Mouse (Mus musculus) limb, embryonic 12.5 days (tissue): ENCODE measurements around the gene Sod2. TPM values are rescaled to one million over a fixed set of nuclear protein-coding genes. Genes with fewer than 3 reads are reported as not detected.
"Not testable (repeated sequence)": the region's sequence is repeated elsewhere in the genome, so short reads cannot be mapped to it uniquely, and the experiment has no call there.

ENCODE experiments used
- ATAC-seq: fragments of 200-750 bp; cut with Nextera tagmentation; 2 replicates; pipeline ENCODE4 v1.8.0; 2017; ENCODE audit warnings: low read depth, moderate TSS enrichment; ENCODE audit not compliant: insufficient number of reproducible peaks, insufficient read depth, low FRiP score, low TSS enrichment
- H3K27ac ChIP-seq: fragments of 300-500 bp; sonication (generic); 2 replicates; pipeline ENCODE4 v1.5.1; 2016; ENCODE audit warnings: mild to moderate bottlenecking, moderate library complexity
- H3K27me3 ChIP-seq: fragments of 300-500 bp; sonication (generic); 2 replicates; pipeline ENCODE4 v1.6.1; 2016; ENCODE audit warnings: mild to moderate bottlenecking, moderate library complexity
- H3K36me3 ChIP-seq: fragments of 300-500 bp; sonication (generic); 2 replicates; pipeline ENCODE4 v1.6.1; 2016; ENCODE audit warnings: mild to moderate bottlenecking, moderate library complexity
- H3K4me1 ChIP-seq: fragments of 300-500 bp; sonication (generic); replicated peaks from 2 replicates; pipeline ENCODE4 v1.6.1; 2016
- H3K4me2 ChIP-seq: fragments of 300-500 bp; sonication (generic); 2 replicates; pipeline ENCODE4 v1.6.1; 2016; ENCODE audit warnings: mild to moderate bottlenecking, moderate library complexity
- H3K4me3 ChIP-seq: fragments of 300-500 bp; sonication (generic); replicated peaks from 2 replicates; pipeline ENCODE4 v1.5.1; 2016; ENCODE audit warnings: mild to moderate bottlenecking
- H3K9ac ChIP-seq: fragments of 300-500 bp; sonication (generic); replicated peaks from 2 replicates; pipeline ENCODE4 v1.6.1; 2016; ENCODE audit warnings: mild to moderate bottlenecking, moderate library complexity
- H3K9me3 ChIP-seq: fragments of 300-500 bp; sonication (generic); 2 replicates; pipeline ENCODE4 v1.6.1; 2016; ENCODE audit warnings: mild to moderate bottlenecking, moderate library complexity
- WGBS: fragments of 180-500 bp; shearing (Covaris S2); methylation state at CpG from one replicate; pipeline ENCODE4 v1.1.7; 2016; 5-methylcytosine and 5-hydroxymethylcytosine counted together
- polyA plus RNA-seq: library from polyadenylated mRNA; unstranded; fragments of >200 nt; fragmentation: Nextera tagmentation; extraction: Ambion mirVana; gene quantifications from 2 replicates; pipeline ENCODE4 v1.2.1, GENCODE M21; 2016

Gene Sod2
- polyA plus RNA-seq: 94.3 and 95.6 TPM in 2 replicates

DNA sequence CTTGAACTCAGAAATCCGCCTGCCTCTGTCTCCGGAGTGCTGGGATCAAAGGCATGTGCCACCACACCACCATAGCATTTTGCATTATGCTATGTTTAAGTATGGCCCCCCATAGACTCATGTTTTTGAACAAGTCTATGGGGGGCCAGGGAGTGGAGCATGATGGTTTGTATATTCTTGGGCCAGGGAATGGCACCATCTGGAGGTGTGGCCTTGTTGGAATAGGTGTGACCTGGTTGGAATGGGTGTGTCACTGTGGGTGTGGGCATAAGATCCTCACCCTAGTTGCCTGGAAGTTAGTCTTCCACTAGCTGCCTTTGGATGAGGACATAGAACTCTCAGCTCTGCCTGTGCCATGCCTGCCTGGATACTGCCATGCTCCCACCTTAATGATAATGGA is at the start of gene Sod2:
Gene Sod2 (plus strand): TSS at position 301 of the 400 bp plus-strand sequence.
- not testable (repeated sequence) for H3K9me3 ChIP-seq, H3K27me3 ChIP-seq, H3K36me3 ChIP-seq, ATAC-seq
- Histone ChIP-seq H3K9ac (peak within 1 kb of the TSS; percentile 79; the same call in 1 of the 2 replicates), H3K27ac (peak within 1 kb of the TSS; percentile 82), H3K4me2 (peak within 1 kb of the TSS; percentile 81), H3K4me3 (peak within 1 kb of the TSS; percentile 84), H3K4me1 (peaks cover 14% of the 10 kb centered on the region)
- 97% methylated on average over 2 of the region's 2 CpGs for WGBS

DNA sequence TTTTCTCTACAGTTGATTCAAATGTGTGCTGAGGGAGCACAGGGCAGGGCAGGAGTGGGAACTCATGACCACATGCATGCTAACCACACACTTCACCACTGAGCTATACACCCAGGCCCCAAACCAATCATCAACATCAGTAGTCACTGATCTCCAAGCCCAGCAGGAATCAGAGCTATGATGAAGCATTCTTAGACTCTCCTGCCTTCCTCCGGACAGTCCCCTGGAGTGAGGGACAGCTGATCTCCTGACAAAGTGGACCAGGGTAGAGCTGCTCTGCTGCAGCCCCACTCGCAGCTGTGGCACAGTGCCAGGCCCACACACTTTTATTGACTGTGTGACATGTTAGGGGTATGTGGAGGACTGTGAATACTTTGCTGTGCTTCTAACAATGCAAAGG is 47.3 kb upstream of the Sod2 start:
- peak overlapping the region; percentile 51 for H3K4me2 ChIP-seq
- peaks cover 24% of the 10 kb centered on the region for H3K36me3 ChIP-seq
- H3K9ac ChIP-seq, ATAC-seq, H3K9me3 ChIP-seq, H3K4me1 ChIP-seq, H3K27ac ChIP-seq, H3K27me3 ChIP-seq: not testable (repeated sequence)
- H3K4me3 ChIP-seq: peak overlapping the region; percentile 30; the same call in 1 of the 2 replicates
- WGBS: 48% methylated on average over 2 of the region's 2 CpGs

DNA sequence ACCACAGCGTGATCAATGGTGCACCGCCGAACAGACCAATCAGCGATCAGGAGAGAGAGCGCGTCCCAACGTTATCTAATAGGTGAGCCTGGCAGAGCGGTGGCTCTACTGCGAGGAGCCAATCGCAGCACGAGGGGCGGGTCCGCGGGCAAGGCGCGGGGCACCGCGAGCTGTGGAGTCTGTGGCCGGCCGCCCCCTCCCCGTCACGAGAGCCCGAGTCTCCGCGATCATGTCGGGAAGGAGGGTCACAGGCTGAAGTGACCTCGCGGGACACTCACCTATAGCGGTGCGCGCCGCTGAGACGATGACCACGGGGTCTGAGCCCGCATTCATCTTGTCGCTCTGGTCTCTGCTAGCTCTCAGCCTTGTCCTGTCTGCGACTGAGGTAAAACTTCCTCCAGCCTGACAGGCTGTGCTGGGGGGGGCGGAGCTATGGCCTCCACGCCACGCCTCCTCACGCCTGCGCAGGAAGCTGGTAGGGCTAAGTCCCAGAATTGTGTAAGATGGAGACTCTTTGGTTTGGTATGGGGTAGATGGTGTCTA is 46.2 kb upstream of the Sod2 start, which contains the start of gene Acat2:
Gene Acat2 (minus strand): TSS at position 417 of the 543 bp plus-strand sequence.
- Histone ChIP-seq H3K4me1 (peaks cover 7% of the 10 kb centered on the region), H3K27me3 (no peaks in the 10 kb centered on the region), H3K4me3 (peak within 1 kb of the TSS; percentile 68), H3K9ac (peak within 1 kb of the TSS; percentile 57), H3K4me2 (peak within 1 kb of the TSS; percentile 70), H3K36me3 (peaks cover 25% of the 10 kb centered on the region), H3K27ac (peak within 1 kb of the TSS; percentile 87), H3K9me3 (no peaks in the 10 kb centered on the region)
- ATAC-seq: peak; percentile 98
- 1% methylated on average over 42 of the region's 42 CpGs for WGBS

DNA sequence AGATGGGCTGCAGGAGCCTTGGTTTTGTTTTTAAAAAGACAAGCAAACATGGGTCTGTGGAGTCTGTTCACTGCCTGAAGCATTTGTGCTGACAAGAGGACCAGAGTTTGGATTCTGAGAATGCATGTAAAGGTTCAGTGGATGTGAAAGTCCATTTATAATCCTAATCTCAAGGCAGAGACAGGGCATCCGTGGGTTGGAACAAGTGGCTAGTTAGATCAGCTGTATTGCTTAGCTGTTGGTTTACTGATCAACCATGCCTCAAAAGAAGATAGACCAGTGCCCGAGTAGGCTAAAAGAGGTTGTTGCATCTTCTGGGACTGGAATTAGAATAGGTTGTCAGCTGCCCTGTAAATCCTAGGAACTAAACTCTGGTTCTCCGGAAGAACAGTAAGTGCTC is 43.2 kb upstream of the Sod2 start:
- Histone ChIP-seq H3K9me3 (no peaks in the 10 kb centered on the region), H3K27ac (no peak overlapping the region), H3K4me3 (no peak overlapping the region), H3K27me3 (no peaks in the 10 kb centered on the region), H3K4me2 (no peak overlapping the region), H3K4me1 (peaks cover 7% of the 10 kb centered on the region), H3K9ac (no peak overlapping the region), H3K36me3 (peaks cover 34% of the 10 kb centered on the region)
- 87% methylated on average over 3 of the region's 3 CpGs for WGBS
- ATAC-seq: no peak

DNA sequence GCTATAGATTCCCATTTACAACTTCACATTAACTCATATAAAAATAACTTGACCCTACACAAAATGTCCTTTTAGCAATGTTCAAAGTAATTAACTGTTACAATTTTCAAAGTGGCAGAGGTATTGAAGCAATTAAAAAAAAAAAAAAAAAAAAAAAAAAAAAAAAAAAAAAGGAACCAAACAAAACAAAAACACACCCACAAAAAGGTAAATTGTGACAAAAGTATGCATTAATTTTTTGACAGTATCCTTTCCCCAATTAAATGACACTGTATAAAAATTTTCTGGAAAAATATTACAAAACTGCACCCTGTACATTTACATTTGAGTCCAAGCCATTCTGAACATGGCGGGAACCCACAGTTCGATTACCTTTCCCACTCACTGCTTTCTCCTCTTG is 39.5 kb upstream of the Sod2 start:
- no peak overlapping the region for H3K9ac ChIP-seq
- H3K27ac ChIP-seq: no peak overlapping the region
- H3K9me3 ChIP-seq: no peaks in the 10 kb centered on the region
- H3K4me2 ChIP-seq: no peak overlapping the region
- H3K27me3 ChIP-seq: no peaks in the 10 kb centered on the region
- H3K4me1 ChIP-seq: no peaks in the 10 kb centered on the region
- 87% methylated on average over 2 of the region's 2 CpGs for WGBS
- peaks cover 53% of the 10 kb centered on the region for H3K36me3 ChIP-seq
- H3K4me3 ChIP-seq: no peak overlapping the region
- no peak for ATAC-seq

DNA sequence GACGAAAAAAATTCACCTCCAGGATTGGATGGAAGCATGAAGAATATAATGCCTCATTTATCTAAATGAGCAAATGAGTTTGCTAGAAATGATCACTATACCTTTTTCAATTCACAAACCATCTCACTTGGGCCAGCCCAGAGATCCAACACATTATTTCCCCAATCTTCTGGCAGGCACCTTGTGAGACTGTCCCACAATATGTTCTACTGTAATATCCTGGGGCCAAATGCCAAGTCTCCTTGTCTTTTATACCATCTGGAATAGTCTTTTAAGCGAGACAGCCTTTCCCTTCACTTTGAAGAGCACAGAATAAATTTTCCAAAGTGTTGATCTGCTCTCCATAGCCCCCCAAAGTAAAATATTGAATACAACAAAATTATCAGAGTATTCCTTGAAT is 32.8 kb upstream of the Sod2 start:
- Histone ChIP-seq H3K4me1 (no peaks in the 10 kb centered on the region), H3K27me3 (no peaks in the 10 kb centered on the region), H3K9ac (no peak overlapping the region), H3K27ac (no peak overlapping the region), H3K36me3 (peaks cover 67% of the 10 kb centered on the region), H3K4me3 (no peak overlapping the region), H3K4me2 (no peak overlapping the region), H3K9me3 (no peaks in the 10 kb centered on the region)
- 87% methylated on average over 2 of the region's 2 CpGs for WGBS
- ATAC-seq: no peak

DNA sequence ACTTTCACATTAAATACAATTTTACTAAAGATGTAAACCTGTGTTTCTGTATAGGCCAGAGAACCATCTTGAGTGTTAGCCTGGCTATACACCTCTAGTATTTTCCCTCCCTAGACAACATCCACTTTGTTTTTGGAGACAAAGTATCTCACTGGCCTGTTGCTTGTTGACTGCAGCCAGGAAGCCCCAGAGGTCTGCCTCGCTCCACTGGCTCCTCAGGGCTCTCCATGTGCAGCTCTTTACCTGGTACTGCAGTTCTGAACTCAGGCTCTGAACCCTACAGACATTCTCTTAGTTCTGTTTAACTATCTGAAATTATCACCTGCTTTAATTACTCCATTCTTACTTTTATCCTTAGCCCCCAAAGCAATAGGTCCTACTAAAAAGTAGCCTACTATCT is 28.1 kb upstream of the Sod2 start:
- no peaks in the 10 kb centered on the region for H3K4me1 ChIP-seq
- H3K4me3 ChIP-seq: no peak overlapping the region
- H3K9ac ChIP-seq: no peak overlapping the region
- no peak for ATAC-seq
- no peaks in the 10 kb centered on the region for H3K27me3 ChIP-seq
- no peak overlapping the region for H3K4me2 ChIP-seq
- H3K27ac ChIP-seq: no peak overlapping the region
- 100% methylated on average over 1 of the region's 1 CpGs for WGBS
- H3K36me3 ChIP-seq: peaks cover 79% of the 10 kb centered on the region
- no peaks in the 10 kb centered on the region for H3K9me3 ChIP-seq

DNA sequence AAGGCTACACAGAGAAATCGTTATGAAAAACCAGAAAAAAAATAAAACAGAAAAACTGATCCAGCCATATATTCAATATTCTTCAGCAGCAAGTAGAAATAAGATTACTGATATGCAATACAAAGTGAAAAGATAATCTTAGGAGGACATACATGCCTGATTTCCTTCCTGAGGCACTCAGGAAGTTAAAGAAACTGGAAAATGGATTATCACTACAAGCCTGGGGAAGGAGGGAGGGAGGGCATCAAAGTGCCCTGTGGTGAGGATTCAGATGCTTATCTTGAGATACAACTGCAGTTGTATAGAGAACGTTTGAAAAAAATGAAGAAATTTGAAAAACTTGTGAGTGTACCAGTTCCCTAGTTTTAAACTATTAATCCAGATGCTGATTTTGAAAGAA is 22.7 kb upstream of the Sod2 start:
- no peak overlapping the region for H3K4me3 ChIP-seq
- no peak overlapping the region for H3K27ac ChIP-seq
- no peaks in the 10 kb centered on the region for H3K27me3 ChIP-seq
- H3K9ac ChIP-seq: no peak overlapping the region
- no peak for ATAC-seq
- 79% methylated on average over 2 of the region's 2 CpGs for WGBS
- no peaks in the 10 kb centered on the region; the same call in 1 of the 2 replicates for H3K4me1 ChIP-seq
- H3K9me3 ChIP-seq: no peaks in the 10 kb centered on the region
- peaks cover 76% of the 10 kb centered on the region for H3K36me3 ChIP-seq
- no peak overlapping the region for H3K4me2 ChIP-seq

DNA sequence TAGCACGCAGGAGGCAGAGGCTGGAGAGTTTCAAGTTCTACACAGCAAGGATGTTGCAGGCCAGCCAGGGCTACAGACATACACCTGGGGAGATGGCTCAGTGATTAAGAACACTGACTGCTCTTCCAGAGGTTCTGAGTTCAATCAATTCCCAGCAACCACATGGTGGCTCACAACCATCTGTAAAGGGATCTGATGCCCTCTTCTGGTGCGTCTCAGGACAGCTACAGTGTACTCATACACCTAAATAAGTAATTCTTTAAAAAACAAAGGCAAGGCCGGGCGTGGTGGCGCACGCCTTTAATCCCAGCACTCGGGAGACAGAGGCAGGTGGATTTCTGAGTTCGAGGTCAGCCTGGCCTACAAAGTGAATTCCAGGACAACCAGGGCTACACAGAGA is 18.6 kb upstream of the Sod2 start:
- H3K27ac ChIP-seq, H3K9ac ChIP-seq, ATAC-seq, H3K4me3 ChIP-seq, H3K27me3 ChIP-seq, H3K9me3 ChIP-seq, H3K4me2 ChIP-seq: not testable (repeated sequence)
- H3K36me3 ChIP-seq: peaks cover 41% of the 10 kb centered on the region
- 97% methylated on average over 8 of the region's 8 CpGs for WGBS
- peaks cover 10% of the 10 kb centered on the region for H3K4me1 ChIP-seq

DNA sequence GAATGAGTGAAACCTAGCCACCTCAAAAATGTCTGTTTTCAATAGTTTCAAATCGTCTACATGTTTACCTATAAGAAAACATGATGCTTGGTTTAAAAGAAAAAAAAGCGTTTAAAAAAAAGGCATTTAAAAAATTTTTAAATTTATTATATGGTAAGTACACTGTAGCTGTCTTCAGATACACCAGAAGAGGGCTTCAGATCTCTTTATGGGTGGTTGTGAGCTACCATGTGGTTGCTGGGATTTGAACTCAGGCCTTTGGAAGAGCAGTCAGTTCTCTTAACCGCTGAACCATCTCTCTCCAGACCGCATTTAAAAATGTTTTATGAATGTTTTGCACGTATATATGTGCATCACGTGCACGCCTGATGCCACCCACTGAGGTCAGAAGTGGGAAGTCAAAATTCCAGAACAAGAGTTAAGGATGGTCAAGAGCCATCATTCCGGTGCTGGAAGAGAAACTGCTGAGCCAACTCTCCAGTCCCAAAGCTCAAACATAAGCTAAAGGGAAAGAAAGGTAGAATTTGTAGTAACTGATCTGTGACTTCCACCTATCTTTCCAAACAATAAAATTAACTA is 16.0 kb upstream of the Sod2 start:
- Histone ChIP-seq H3K9ac (peak overlapping the region; percentile 99), H3K4me1 (peaks cover 14% of the 10 kb centered on the region), H3K4me3 (peak overlapping the region; percentile 96), H3K4me2 (peak overlapping the region; percentile 78), H3K36me3 (peaks cover 19% of the 10 kb centered on the region), H3K27me3 (no peaks in the 10 kb centered on the region), H3K9me3 (no peaks in the 10 kb centered on the region), H3K27ac (peak overlapping the region; percentile 99)
- WGBS: 65% methylated on average over 8 of the region's 8 CpGs
- no peak for ATAC-seq

DNA sequence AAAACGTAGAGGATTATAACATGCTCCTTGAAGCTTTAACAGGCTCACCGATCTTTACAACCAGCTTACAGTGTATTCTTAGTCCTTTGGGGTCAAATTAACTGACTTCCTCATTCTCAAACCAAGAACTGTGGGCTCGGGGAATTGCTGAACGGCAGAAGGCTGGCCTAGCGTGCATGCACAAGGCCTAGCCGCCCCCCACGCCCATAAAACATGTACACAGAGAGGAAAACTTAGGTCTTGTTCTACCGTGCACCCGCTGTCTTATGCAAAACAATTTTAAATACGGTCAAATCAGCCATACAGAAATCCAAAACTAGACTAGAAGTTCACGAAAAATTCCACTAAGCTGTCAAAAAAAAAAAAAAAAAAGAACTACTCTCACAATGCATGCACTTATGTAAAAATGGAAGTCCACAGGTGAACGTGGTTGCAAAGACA is 15.4 kb upstream of the Sod2 start:
- H3K9ac ChIP-seq: peak overlapping the region; percentile 99
- H3K27me3 ChIP-seq: no peaks in the 10 kb centered on the region
- WGBS: 3% methylated on average over 12 of the region's 12 CpGs
- H3K4me3 ChIP-seq: peak overlapping the region; percentile 96
- H3K4me1 ChIP-seq: peaks cover 14% of the 10 kb centered on the region
- H3K9me3 ChIP-seq: no peaks in the 10 kb centered on the region
- no peak for ATAC-seq
- peaks cover 15% of the 10 kb centered on the region for H3K36me3 ChIP-seq
- peak overlapping the region; percentile 78 for H3K4me2 ChIP-seq
- peak overlapping the region; percentile 99 for H3K27ac ChIP-seq
